Mouse (Mus musculus) liver, adult 2 months (tissue): ENCODE measurements around the gene Pcdh15.

Experiments used
- CTCF ChIP-seq: fragments of 200-500 bp; IDR thresholded peaks from 2 replicates; pipeline ENCODE4 v1.5.1; 2011; ENCODE audit warnings: low read depth, low read length, control low read depth
- POLR2A ChIP-seq: fragments of 200-500 bp; IDR thresholded peaks from 2 replicates; pipeline ENCODE4 v1.6.1; 2011; ENCODE audit warnings: low read length, control low read depth; ENCODE audit not compliant: insufficient read depth; ENCODE audit errors: extremely low read depth

- TF ChIP-seq POLR2A (no peak), CTCF (no peak)
Observed at GRCm38 (mm10) chr10:73953362-73953761, 854.2 kb downstream of the Pcdh15 start.
